Mouse (Mus musculus) stomach, adult 2 months (tissue): ENCODE measurements around the gene Pitx3. TPM values are rescaled to one million over a fixed set of nuclear protein-coding genes. Genes with fewer than 3 reads are reported as not detected.

ENCODE experiments used
- polyA plus RNA-seq: library from polyadenylated mRNA; depleted of rRNA; stranded (reverse); fragments of >200 nt; gene quantifications from 2 replicates; pipeline ENCODE4 v1.2.3, GENCODE M21; 2012; rRNA removed

Pitx3 gene
- 0.42 and 0.43 TPM in 2 replicates for polyA plus RNA-seq

DNA sequence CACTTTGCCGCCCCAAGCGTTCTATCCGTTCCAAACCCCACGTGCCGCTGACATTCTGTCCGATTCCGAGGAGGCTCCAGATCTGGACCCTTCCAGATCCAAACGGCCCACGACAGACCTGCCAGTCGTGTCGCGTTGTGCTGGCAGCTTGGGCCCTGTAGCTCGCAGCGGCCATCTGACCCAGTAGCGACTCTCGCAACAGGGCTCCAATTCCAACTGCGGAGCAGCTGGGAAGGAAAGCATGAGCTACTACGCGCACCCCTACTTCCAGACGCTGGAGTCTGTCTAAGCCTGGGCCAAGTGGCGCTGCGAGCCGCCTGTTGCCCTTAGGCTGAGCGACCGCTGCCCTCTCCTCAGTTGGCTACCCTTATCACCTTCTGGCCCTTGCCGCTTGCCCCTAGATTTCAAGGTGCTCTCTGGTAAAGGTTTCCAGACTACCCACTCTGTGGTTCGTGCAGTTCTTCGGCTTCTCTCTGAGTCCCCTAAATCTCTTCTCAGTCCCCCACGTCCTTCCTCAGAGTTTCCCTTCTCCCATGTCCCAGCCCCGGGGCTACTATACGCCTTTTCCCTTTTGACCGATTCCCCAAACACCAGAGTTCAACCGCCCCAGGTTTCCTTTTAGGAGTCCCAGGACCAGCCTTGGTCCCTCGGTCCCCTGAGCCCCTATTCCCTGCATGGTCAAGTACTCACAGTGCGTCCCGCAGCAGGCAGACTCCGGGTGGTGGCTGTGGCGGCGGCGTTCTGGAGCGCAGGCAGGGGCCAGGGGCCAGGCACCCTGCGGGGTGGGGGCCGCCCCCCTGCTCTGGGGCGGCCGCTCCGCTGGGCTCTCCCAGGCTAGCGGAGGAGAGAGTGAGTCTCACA is at the start of gene Pitx3:
Gene Pitx3, minus strand, starts transcription at position 816 of the 861 bp plus-strand sequence.

DNA sequence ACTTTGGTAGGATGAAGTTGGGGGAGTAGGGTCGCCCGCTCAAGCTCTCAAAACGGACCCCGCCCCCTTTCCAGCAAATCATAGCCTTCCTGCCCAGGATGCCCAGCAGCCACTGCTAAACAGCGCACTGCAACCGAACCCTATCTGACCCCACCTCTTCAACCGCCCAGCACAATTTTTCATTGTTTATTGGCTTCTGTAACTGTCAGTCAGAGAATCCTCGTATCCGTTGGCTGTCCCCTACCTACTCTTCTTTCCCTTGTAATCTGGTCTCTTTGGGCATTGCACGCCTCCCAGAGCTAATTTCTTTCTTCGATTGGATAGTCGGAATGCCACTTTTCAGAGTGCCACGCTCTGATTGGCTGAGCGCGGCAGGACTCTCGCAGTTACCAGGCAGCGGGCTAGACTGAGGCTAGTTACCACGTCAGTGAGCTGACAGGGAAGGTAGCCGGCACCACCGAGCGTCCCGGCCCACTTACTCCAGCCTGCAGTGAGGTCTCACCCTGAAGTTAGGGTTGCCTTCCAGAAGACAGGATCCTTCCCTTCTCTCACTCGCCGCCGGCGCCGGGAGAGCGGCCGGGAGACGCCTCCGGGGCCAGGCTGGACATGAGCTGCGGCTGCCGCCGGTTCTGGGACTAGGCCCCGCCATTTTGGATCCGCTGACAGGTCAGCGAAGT is 4.1 kb upstream of the Pitx3 start, which contains the start of gene Gbf1:
Gene Gbf1, plus strand, starts transcription at position 383 of the 677 bp plus-strand sequence.

GRCm38 (mm10) chr19:46131694-46132525 is 16.2 kb downstream of the Pitx3 start, which contains the start of gene Elovl3:
TSS of gene Elovl3 (plus strand) at chr19:46131897.

Other genes starting within 250 kb of the Pitx3 start
- 2.9 and 3.2 TPM in 2 replicates for gene Armh3, start 149.8 kb downstream of the Pitx3 start, polyA plus RNA-seq
- 3.5 and 4.7 TPM in 2 replicates for gene Hps6, start 144.8 kb downstream of the Pitx3 start, polyA plus RNA-seq
- gene Pprc1, start 103.4 kb downstream of the Pitx3 start, polyA plus RNA-seq: 7.7 and 9.5 TPM in 2 replicates
- 55.3 and 56.3 TPM in 2 replicates for gene Ldb1, start 103.1 kb downstream of the Pitx3 start, polyA plus RNA-seq
- 1.5 and 1.9 TPM in 2 replicates for gene Nolc1, start 72.5 kb downstream of the Pitx3 start, polyA plus RNA-seq
- gene Elovl3, start 16.4 kb downstream of the Pitx3 start, polyA plus RNA-seq: 0.03 TPM in 1 of 2 replicates, not detected in the other
- gene Gbf1, start 4.2 kb upstream of the Pitx3 start, polyA plus RNA-seq: 78.9 and 80.0 TPM in 2 replicates
- gene Nfkb2, start 156.0 kb upstream of the Pitx3 start, polyA plus RNA-seq: 28.3 and 37.0 TPM in 2 replicates
- 54.5 and 76.6 TPM in 2 replicates for gene Psd, start 178.8 kb upstream of the Pitx3 start, polyA plus RNA-seq
- 14.8 and 29.8 TPM in 2 replicates for gene Fbxl15, start 179.9 kb upstream of the Pitx3 start, polyA plus RNA-seq
- 17.1 and 19.1 TPM in 2 replicates for gene Cuedc2, start 190.4 kb upstream of the Pitx3 start, polyA plus RNA-seq
- gene Mfsd13a, start 192.8 kb upstream of the Pitx3 start, polyA plus RNA-seq: 14.8 and 17.2 TPM in 2 replicates
- gene 2310034G01Rik, start 202.0 kb upstream of the Pitx3 start, polyA plus RNA-seq: 0.26 and 0.32 TPM in 2 replicates
- gene Actr1a, start 247.4 kb upstream of the Pitx3 start, polyA plus RNA-seq: 41.1 and 44.0 TPM in 2 replicates
- gene Sufu, start 248.6 kb upstream of the Pitx3 start, polyA plus RNA-seq: 5.9 and 6.6 TPM in 2 replicates